Mouse (Mus musculus) cerebellum, adult 2 months (tissue): ENCODE results near the gene Ostf1.

Experiments
- CTCF ChIP-seq: fragments of 200-500 bp; IDR thresholded peaks from 2 replicates; pipeline ENCODE4 v1.5.1; 2011; ENCODE audit warnings: low read depth, mild to moderate bottlenecking, control low read depth, low read length, moderate library complexity, borderline replicate concordance; ENCODE audit not compliant: insufficient read depth
- POLR2A ChIP-seq: fragments of 200-500 bp; IDR thresholded peaks from 2 replicates; pipeline ENCODE4 v1.6.1; 2011; ENCODE audit warnings: low read length, control low read depth, borderline replicate concordance; ENCODE audit not compliant: insufficient read depth

- TF ChIP-seq CTCF (no peak), POLR2A (no peak)
Measured at GRCm38 (mm10) chr19:18666966-18667365, 35.3 kb upstream of the Ostf1 start.
